Mouse (Mus musculus) bone marrow macrophage, adult 2 months (primary cell): ENCODE results near the gene Chchd6. TPM values are rescaled to one million over a fixed set of nuclear protein-coding genes. Genes with fewer than 3 reads are reported as not detected.
A peak's percentile ranks its signal among the peaks of the same experiment; 100 is the strongest.

Source experiments
- H3K27ac ChIP-seq: 2 replicates; pipeline ENCODE4 v1.5.1; 2012; ENCODE audit warnings: low read depth, low read length; ENCODE audit not compliant: insufficient read depth
- H3K4me1 ChIP-seq: 2 replicates; pipeline ENCODE4 v1.6.1; 2012; ENCODE audit warnings: low read length; ENCODE audit not compliant: control insufficient read depth, insufficient read depth
- H3K4me3 ChIP-seq: 2 replicates; pipeline ENCODE4 v1.5.1; 2012; ENCODE audit warnings: mild to moderate bottlenecking, low read length, moderate library complexity; ENCODE audit not compliant: insufficient read depth
- CTCF ChIP-seq: IDR thresholded peaks from 2 replicates; pipeline ENCODE4 v1.5.1; 2012; ENCODE audit warnings: low read depth, mild to moderate bottlenecking, low read length, moderate library complexity
- POLR2A ChIP-seq: IDR thresholded peaks from 2 replicates; pipeline ENCODE4 v1.6.1; 2012; ENCODE audit warnings: mild to moderate bottlenecking, low read depth, low read length, borderline replicate concordance
- polyA plus RNA-seq: library from polyadenylated mRNA; stranded (reverse); fragments of >200 nt; gene quantifications from 2 replicates; pipeline ENCODE4 v1.2.4, GENCODE M21; 2012; ENCODE audit not compliant: missing spikeins, insufficient read depth, insufficient read length

Gene Chchd6
- polyA plus RNA-seq, 1 experiment: 6.9 TPM

DNA sequence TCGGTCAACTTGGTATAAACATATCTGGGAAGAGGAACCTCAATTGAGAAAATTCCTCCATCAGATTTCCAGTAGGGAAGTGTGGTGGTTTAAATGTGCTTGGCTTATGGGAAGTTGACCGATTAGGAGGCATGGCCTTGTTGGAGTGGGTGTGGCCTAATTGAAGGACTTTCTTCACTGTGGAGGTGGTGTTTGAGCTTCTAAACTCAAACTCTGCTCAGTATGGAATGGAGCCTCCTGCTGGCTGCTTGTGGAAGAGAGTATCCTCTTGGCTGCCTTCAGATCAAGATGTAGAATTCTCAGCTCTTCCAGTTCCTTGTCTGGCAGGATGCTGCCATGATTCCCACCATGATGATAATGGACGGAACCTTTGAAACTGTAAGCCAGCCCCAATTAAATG lies 27.2 kb upstream of the Chchd6 start:
- H3K4me3 ChIP-seq: no peak overlapping the region
- TF ChIP-seq POLR2A: no peak
- TF ChIP-seq CTCF: no peak

DNA sequence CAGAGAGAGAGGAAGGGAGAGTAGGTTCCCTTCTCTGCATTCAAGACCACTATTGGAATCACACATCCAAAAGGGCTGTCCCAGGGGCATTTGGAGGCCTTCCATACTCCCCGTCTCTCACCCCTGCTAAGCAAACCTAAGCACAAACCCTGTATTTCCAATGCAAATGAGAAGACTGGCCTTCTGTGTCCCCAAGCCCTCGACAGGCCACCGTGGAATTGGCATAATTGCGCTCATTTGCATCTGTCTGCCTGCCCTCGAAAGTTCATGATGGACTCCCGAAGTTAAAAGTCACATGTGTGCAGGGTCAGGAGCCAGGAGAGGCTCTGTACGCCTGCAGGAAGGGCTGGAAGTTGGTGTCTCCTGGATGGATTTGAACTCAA lies 19.9 kb upstream of the Chchd6 start:
- Histone ChIP-seq H3K4me3 (no peak overlapping the region), H3K4me1 (peaks cover 3% of the 10 kb centered on the region), H3K27ac (no peak overlapping the region)
- TF ChIP-seq POLR2A (no peak), CTCF (no peak)

More for the DNA sequence above, 27.2 kb upstream of the Chchd6 start:
- Histone ChIP-seq H3K27ac (no peak overlapping the region), H3K4me1 (peaks cover under 1% of the 10 kb centered on the region)

DNA sequence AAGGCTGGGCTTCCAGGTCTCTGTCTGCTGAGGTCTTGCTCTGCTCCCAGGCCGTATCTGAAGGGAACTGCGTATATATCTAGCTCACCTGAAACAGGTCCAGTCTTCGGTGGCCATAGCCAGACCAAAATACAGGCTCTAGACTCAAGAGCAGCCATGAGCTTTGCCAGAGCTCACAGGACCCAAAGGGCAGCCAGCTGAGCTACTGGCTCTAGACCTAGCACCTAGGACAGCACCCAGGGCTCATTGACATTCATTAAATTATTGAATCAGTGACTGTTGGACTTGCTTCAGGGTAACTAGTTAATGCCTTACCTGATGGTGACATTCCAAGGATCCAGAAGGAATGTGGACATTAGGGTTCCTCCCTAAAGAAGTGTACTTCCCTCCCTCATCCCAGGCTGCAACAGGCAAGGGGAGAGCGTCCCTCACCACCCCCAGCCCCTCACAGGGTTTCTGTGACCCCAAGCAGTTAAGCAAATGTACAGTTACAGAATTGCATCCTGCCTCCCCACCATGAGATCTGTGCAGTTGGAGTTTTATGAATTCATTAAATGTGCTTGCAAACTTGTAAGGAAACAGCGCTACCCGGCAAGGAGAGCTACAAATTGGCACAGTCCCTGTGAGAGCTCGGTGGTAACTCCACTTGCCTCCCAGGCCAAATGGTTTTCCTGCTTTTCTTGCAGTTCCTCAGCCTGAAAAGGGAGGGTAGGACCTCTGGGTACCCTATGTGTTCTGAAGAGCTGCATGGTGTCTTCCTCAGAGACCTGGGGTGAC lies 19.3 kb upstream of the Chchd6 start:
- H3K4me3 ChIP-seq: no peak overlapping the region
- H3K27ac ChIP-seq: no peak overlapping the region
- TF ChIP-seq CTCF: no peak
- no peak for TF ChIP-seq POLR2A
- peaks cover 3% of the 10 kb centered on the region for H3K4me1 ChIP-seq

DNA sequence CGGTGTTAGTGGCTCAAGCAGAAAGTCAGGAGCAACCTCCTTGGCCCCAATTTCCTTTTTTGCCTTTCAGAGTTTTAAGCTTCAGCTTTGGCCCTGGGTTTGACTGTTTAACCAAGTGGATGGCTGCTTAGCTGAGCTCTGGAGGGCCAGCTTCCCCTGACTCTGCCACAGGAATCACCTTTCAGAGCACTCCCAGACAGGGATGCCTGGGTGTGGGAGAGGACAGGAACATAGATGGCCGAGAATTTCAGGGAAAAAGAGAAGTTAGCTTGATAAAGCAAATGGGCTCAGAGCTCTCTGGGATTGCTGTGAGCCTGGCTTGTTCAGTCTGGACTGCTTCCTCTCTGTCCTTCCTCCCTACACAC lies 18.6 kb upstream of the Chchd6 start:
- no peak for TF ChIP-seq POLR2A
- TF ChIP-seq CTCF: no peak
- Histone ChIP-seq H3K4me1 (peaks cover 3% of the 10 kb centered on the region), H3K27ac (no peak overlapping the region), H3K4me3 (no peak overlapping the region)

DNA sequence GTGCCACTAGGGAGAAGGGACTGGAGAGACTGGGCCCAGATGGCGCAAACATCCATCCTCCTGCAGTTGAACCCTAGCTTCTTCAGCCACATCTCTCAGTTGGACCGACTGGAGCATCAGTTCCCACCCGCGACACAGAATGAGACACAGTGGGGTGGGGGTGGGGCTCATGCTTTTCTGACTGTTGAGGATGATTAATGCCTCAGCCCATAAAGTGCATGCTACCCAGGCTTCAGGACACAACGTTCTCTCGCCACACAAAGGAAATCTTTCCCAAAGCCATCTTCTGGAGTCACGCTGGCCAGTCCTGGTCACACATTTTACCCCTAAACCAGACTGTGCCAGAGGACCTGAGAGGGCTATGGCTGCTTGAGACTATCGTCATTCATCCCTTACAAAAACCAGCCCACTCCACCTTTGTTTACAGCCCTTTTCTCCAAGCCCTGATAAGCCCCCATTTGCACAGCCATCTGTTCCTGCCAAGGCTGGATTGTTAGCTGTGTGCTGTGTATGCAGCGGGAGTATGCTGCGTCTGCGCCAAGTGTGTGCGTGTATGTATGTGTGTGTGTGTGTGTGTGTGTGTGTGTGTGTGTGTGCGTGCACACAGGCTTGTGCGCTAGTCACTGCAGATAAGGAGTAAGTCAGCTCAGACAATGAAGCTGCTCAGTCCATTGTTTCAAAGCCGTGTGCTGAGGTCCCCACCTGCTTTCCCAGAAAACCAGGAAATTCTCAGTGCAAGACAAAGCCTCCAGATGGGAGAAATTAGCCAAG lies 18.1 kb upstream of the Chchd6 start:
- H3K4me1 ChIP-seq: peaks cover 3% of the 10 kb centered on the region
- TF ChIP-seq POLR2A (no peak), CTCF (no peak)
- H3K4me3 ChIP-seq: no peak overlapping the region
- H3K27ac ChIP-seq: no peak overlapping the region

DNA sequence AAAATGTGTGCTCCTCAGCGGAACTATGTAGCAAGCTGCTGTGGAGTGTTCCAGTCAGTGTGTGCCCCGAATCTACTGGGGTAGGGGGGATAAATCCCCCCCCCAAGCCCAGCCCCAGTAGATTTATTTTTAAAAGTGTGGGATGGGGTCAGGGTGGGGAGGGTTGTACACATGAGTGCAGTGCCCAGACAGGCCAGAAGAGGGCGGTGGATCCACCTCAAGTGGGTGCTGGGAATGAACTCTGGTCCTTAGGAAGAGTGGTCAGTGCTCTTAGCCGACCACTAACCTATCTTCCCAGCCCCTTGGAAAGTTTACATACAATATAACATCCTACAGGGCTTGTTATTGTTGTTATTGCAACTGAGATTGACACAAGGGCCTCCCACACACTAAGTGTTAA lies 12.5 kb upstream of the Chchd6 start:
- Histone ChIP-seq H3K4me3 (no peak overlapping the region), H3K27ac (no peak overlapping the region), H3K4me1 (peaks cover 2% of the 10 kb centered on the region; the same call in 1 of the 2 replicates)
- no peak for TF ChIP-seq POLR2A
- TF ChIP-seq CTCF: peak; percentile 66

DNA sequence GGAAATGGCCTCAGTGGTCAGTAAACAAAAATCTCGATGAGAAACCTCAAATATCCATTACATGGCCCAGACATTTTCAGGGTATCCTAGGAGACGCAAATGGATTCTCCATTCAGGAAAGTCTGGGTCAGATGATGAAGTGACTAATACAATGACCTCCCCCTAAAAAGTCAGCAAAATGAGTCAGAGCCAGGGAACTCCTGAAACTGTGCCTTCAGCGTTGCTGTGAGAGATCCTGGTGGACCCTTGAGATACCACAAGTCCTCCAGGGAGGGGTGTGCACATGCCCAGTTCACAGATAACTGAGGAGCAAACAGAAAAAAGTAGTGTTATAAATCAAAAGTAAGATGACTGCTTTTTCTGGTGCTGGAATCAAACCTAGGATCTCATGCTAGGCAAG lies 10.6 kb upstream of the Chchd6 start:
- TF ChIP-seq POLR2A: no peak
- TF ChIP-seq CTCF: no peak

DNA sequence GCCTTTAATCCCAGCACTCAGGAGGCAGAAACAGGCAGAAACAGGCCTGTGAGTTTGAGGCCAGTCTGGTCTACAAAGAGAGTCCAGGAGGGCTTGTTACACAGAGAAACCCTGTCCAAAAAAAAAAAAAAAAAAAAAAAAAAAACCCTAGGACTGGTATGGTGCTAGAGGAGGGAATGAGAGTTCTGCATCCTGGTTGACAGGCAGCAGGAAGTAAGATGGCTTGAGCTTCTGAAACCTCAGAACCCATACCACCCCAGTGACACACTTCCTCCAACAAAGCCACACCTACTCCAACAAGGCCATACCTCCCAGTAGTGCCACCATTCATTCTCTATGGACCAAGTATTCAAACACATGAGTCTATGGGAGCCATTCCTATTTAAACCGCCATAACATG lies 1.1 kb upstream of the Chchd6 start:
- Histone ChIP-seq H3K4me3 (no peak overlapping the region), H3K27ac (no peak overlapping the region), H3K4me1 (peaks cover 5% of the 10 kb centered on the region)
- TF ChIP-seq POLR2A (no peak), CTCF (no peak)

More for the DNA sequence above, 10.6 kb upstream of the Chchd6 start:
- no peak overlapping the region for H3K27ac ChIP-seq
- 0 out of 2 replicates have a peak, but pooled peaks cover 2% of the 10 kb centered on the region for H3K4me1 ChIP-seq
- H3K4me3 ChIP-seq: no peak overlapping the region

DNA sequence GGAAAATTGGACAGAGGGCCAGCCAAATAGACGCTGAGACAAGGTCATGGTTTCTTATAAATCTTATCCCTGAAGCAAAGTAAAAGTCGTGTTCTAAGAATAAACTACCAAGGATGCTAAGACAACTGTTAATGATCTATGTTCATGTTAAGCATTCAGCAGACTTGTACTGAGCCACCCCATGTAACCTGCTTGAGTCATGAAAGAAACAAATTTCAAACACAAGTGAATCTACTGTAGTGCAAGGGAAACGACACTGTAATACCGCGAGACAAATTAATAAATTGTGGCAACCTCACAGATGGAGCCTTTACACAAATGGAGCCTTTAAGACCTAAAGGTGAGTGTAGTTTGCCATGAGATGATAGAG lies 310 bp upstream of the Chchd6 start:
- peaks cover 5% of the 10 kb centered on the region for H3K4me1 ChIP-seq
- no peak for TF ChIP-seq CTCF
- no peak for TF ChIP-seq POLR2A
- no peak overlapping the region for H3K27ac ChIP-seq
- H3K4me3 ChIP-seq: peak overlapping the region; percentile 81

DNA sequence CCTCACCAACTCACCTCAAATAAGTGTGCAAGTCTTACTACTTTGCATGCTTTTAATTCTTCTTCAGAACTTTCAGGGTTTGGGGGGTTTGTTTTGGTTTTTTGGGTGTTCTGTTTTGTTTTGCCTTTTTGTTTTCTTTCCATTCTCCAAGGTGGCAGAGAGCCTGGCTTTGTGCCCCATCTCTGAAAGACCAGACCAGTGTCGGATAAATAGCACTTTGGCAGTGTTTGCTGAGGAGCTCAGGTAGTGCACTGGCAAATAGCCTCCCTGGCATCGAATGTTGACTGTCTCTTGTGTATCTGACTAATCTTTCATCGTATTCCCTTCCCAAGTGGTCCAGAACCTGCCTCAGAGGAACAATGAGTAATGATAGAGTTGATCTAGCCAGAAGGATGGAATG lies 3.4 kb downstream of the Chchd6 start:
- H3K4me1 ChIP-seq: peaks cover 5% of the 10 kb centered on the region
- no peak overlapping the region for H3K4me3 ChIP-seq
- TF ChIP-seq POLR2A (no peak), CTCF (no peak)
- no peak overlapping the region for H3K27ac ChIP-seq

DNA sequence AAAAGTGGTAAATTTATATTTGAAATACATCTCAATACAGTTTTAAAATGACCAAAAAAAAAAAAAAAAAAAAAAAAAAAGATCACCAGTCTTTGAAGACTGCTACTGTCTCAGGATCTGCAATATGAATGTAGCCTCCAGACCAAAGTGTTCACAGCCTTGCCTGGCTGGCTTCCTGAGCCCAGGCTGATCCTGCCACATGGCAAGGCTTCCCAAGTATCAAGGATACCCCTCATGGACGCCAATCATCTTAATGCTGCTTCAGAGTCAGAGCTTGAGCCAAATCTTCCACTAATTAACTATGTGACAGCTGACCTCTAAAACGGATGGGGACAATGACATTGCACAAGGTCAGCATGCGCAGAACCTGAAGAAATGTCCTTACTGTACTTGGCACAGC lies 3.9 kb downstream of the Chchd6 start:
- Histone ChIP-seq H3K4me3 (no peak overlapping the region), H3K4me1 (peaks cover 5% of the 10 kb centered on the region), H3K27ac (no peak overlapping the region)
- TF ChIP-seq CTCF (no peak), POLR2A (no peak)
